Mouse (Mus musculus) MEL (cell line): Measurements from ENCODE around the gene Olfr769. TPM values are rescaled to one million over a fixed set of nuclear protein-coding genes. Genes with fewer than 3 reads are reported as not detected.

ENCODE experiments used
- DNase-seq: peaks from one replicate; pipeline ENCODE4 v3.0.0; 2011; ENCODE audit warnings: low read depth, low spot score
- H3K27ac ChIP-seq: 2 replicates; pipeline ENCODE4 v1.5.1; 2012; ENCODE audit warnings: low read depth, mild to moderate bottlenecking, control low read depth, low read length, moderate library complexity; ENCODE audit not compliant: control insufficient read depth
- H3K27me3 ChIP-seq, 2 experiments: fragments of 150-350 bp in 1 of 2; sonication (generic) in 1 of 2; 2 replicates each; pipeline ENCODE4 v1.6.1; 2012; ENCODE audit warnings: low read length in 2 of 2, mild to moderate bottlenecking in 2 of 2, improper control_type of control experiment in 1 of 2, moderate library complexity in 1 of 2; ENCODE audit not compliant: insufficient read depth in 2 of 2, control insufficient read depth in 1 of 2
- H3K36me3 ChIP-seq, 2 experiments: 2 replicates each; pipeline ENCODE4 v1.6.1; 2012 to 2014; ENCODE audit warnings: low read length in 2 of 2, improper control_type of control experiment in 1 of 2, inconsistent platforms in 1 of 2, mild to moderate bottlenecking in 1 of 2; ENCODE audit not compliant: insufficient read depth in 2 of 2, control insufficient read depth in 1 of 2
- H3K4me1 ChIP-seq, 2 experiments: fragments of 150-350 bp in 1 of 2; sonication (generic) in 1 of 2; 2 replicates each; pipeline ENCODE4 v1.6.1; 2012; ENCODE audit warnings: low read length in 2 of 2, improper control_type of control experiment in 1 of 2, mild to moderate bottlenecking in 1 of 2; ENCODE audit not compliant: insufficient read depth in 2 of 2, control insufficient read depth in 1 of 2
- H3K4me3 ChIP-seq, 2 experiments: fragments of 150-350 bp in 1 of 2; sonication (generic) in 1 of 2; 2 replicates each; pipeline ENCODE4 v1.5.1; 2012; ENCODE audit warnings: low read depth in 2 of 2, low read length in 2 of 2, mild to moderate bottlenecking in 2 of 2, moderate library complexity in 2 of 2, control low read depth in 1 of 2, improper control_type of control experiment in 1 of 2; ENCODE audit not compliant: control insufficient read depth in 1 of 2, insufficient read depth in 1 of 2
- H3K79me2 ChIP-seq: 2 replicates; pipeline ENCODE4 v1.6.1; 2012; ENCODE audit warnings: mild to moderate bottlenecking, low read length, moderate library complexity; ENCODE audit not compliant: control insufficient read depth, poor library complexity, insufficient read depth
- H3K9ac ChIP-seq: 2 replicates; pipeline ENCODE4 v1.6.1; 2012; ENCODE audit warnings: low read depth, mild to moderate bottlenecking, control low read depth, low read length, moderate library complexity; ENCODE audit not compliant: control insufficient read depth, poor library complexity, severe bottlenecking
- H3K9me3 ChIP-seq: fragments of 150-350 bp; sonication (generic); replicated peaks from 2 replicates; pipeline ENCODE4 v1.6.1; 2012; ENCODE audit warnings: mild to moderate bottlenecking, low read length, improper control_type of control experiment, moderate library complexity; ENCODE audit not compliant: insufficient read depth
- CHD1 ChIP-seq: IDR thresholded peaks from 2 replicates; pipeline ENCODE4 v1.6.1; 2012; ENCODE audit warnings: low read depth, mild to moderate bottlenecking, inconsistent platforms, low read length, improper control_type of control experiment
- CHD2 ChIP-seq: IDR thresholded peaks from 2 replicates; pipeline ENCODE4 v1.6.1; 2011; ENCODE audit warnings: low read length, improper control_type of control experiment
- CTCF ChIP-seq, 3 experiments: IDR thresholded peaks in 2 of 3; conservative IDR thresholded peaks in 1 of 3; 2 replicates each; pipeline ENCODE4 v1.5.1; 2011 to 2012; ENCODE audit warnings: low read length in 3 of 3, low read depth in 2 of 3, mild to moderate bottlenecking in 2 of 3, improper control_type of control experiment in 1 of 3, inconsistent platforms in 1 of 3, mixed read lengths in 1 of 3, moderate library complexity in 1 of 3; ENCODE audit not compliant: control insufficient read depth in 1 of 3, insufficient read depth in 1 of 3, poor library complexity in 1 of 3, severe bottlenecking in 1 of 3
- EP300 ChIP-seq, 2 experiments: IDR thresholded peaks; 2 replicates each; pipeline ENCODE4 v1.6.1; 2011; ENCODE audit warnings: improper control_type of control experiment in 2 of 2, low read length in 2 of 2, low read depth in 1 of 2, mild to moderate bottlenecking in 1 of 2
- GABPA ChIP-seq: IDR thresholded peaks from 2 replicates; pipeline ENCODE4 v1.6.1; 2012; ENCODE audit warnings: low read depth, mild to moderate bottlenecking, inconsistent platforms, low read length, improper control_type of control experiment, moderate library complexity
- HCFC1 ChIP-seq: IDR thresholded peaks from 2 replicates; pipeline ENCODE4 v1.6.1; 2012; ENCODE audit warnings: low read depth, mild to moderate bottlenecking, inconsistent platforms, low read length, improper control_type of control experiment, moderate library complexity
- JUND ChIP-seq: IDR thresholded peaks from 2 replicates; pipeline ENCODE4 v1.6.1; 2011; ENCODE audit warnings: low read depth, mild to moderate bottlenecking, improper control_type of control experiment, low read length
- KAT2A ChIP-seq: conservative IDR thresholded peaks from 2 replicates; pipeline ENCODE4 v1.6.1; 2012; ENCODE audit warnings: low read depth, low read length, improper control_type of control experiment, inconsistent platforms
- MAFK ChIP-seq: IDR thresholded peaks from 2 replicates; pipeline ENCODE4 v1.6.1; 2011; ENCODE audit warnings: low read depth, mild to moderate bottlenecking, low read length, improper control_type of control experiment, borderline replicate concordance
- NRF1 ChIP-seq: IDR thresholded peaks from 2 replicates; pipeline ENCODE4 v1.6.1; 2014; ENCODE audit warnings: low read depth, mild to moderate bottlenecking, inconsistent platforms, low read length, improper control_type of control experiment, moderate library complexity; ENCODE audit not compliant: poor library complexity, insufficient read depth, severe bottlenecking
- POLR2A ChIP-seq, 2 experiments: IDR thresholded peaks; 2 replicates each; pipeline ENCODE4 v1.6.1; 2011 to 2012; ENCODE audit warnings: low read length in 2 of 2, mild to moderate bottlenecking in 2 of 2, control low read depth in 1 of 2, improper control_type of control experiment in 1 of 2, low read depth in 1 of 2, moderate library complexity in 1 of 2; ENCODE audit not compliant: control insufficient read depth in 1 of 2, insufficient read depth in 1 of 2, poor library complexity in 1 of 2
- RAD21 ChIP-seq: IDR thresholded peaks from 2 replicates; pipeline ENCODE4 v1.6.1; 2011; ENCODE audit warnings: mild to moderate bottlenecking, low read depth, low read length, improper control_type of control experiment
- SMC3 ChIP-seq: IDR thresholded peaks from 2 replicates; pipeline ENCODE4 v1.6.1; 2011; ENCODE audit warnings: low read depth, low read length, improper control_type of control experiment
- TBP ChIP-seq: IDR thresholded peaks from 2 replicates; pipeline ENCODE4 v1.8.0; 2011; ENCODE audit warnings: low read depth, low read length, improper control_type of control experiment
- UBTF ChIP-seq: IDR thresholded peaks from 2 replicates; pipeline ENCODE4 v1.6.1; 2012; ENCODE audit warnings: low read depth, mild to moderate bottlenecking, inconsistent platforms, low read length, improper control_type of control experiment, moderate library complexity, borderline replicate concordance; ENCODE audit not compliant: insufficient read depth
- USF1 ChIP-seq: IDR thresholded peaks from 2 replicates; pipeline ENCODE4 v1.6.1; 2014; ENCODE audit warnings: low read depth, mild to moderate bottlenecking, inconsistent platforms, low read length, improper control_type of control experiment, moderate library complexity
- USF2 ChIP-seq, 2 experiments: IDR thresholded peaks; 2 replicates each; pipeline ENCODE4 v1.6.1; 2011 to 2012; ENCODE audit warnings: improper control_type of control experiment in 2 of 2, low read length in 2 of 2, borderline replicate concordance in 1 of 2, inconsistent platforms in 1 of 2, low read depth in 1 of 2, mild to moderate bottlenecking in 1 of 2; ENCODE audit not compliant: insufficient read depth in 1 of 2
- ZC3H11A ChIP-seq: IDR thresholded peaks from 2 replicates; pipeline ENCODE4 v1.6.1; 2012; ENCODE audit warnings: low read depth, mild to moderate bottlenecking, inconsistent platforms, low read length, improper control_type of control experiment
- ZMIZ1 ChIP-seq: IDR thresholded peaks from 2 replicates; pipeline ENCODE4 v1.6.1; 2012; ENCODE audit warnings: low read depth, mild to moderate bottlenecking, inconsistent platforms, low read length, improper control_type of control experiment, moderate library complexity
- ZNF384 ChIP-seq: IDR thresholded peaks from 2 replicates; pipeline ENCODE4 v1.6.1; 2012; ENCODE audit warnings: low read depth, mild to moderate bottlenecking, inconsistent platforms, low read length, improper control_type of control experiment
- polyA plus RNA-seq, 2 experiments: library from polyadenylated mRNA; stranded (reverse) in 1 of 2; unstranded in 1 of 2; fragments of >175 nt in 1 of 2; fragments of >200 nt in 1 of 2; gene quantifications; 2 replicates each; pipeline versions ENCODE4 v1.2.1 to v1.2.4; 2012; ENCODE audit warnings: low replicate concordance in 2 of 2, low read depth in 1 of 2; ENCODE audit not compliant: insufficient read length in 2 of 2, insufficient read depth in 1 of 2, missing spikeins in 1 of 2
- total RNA-seq: library from RNA; depleted of rRNA; stranded (reverse); fragments of 300-350 nt; gene quantifications from 2 replicates; pipeline ENCODE4 v1.2.3, GENCODE M21; 2012; rRNA removed

The Olfr769 gene
- total RNA-seq = not detected in 2 replicates
- not detected for polyA plus RNA-seq

DNA sequence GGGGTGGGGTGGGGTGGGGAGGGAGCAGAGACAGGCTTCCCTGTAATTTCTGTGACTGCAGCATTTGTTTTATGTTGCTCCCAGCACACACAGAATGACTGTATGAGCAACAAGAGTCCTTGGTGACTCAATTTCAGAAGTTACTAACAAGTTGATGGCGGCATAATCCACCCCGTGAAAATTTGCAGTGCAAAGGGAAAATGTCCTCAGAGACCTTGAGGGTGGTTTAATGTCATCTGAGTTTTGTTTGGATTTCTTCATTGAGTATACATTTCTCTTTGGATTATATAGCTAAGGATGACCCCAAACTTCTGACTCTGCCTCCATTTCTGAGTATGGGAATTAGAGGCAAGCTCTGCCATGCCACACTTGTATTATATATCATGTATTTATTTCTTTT is at the start of gene Olfr769:
Gene Olfr769 (minus strand): TSS at position 101 of the 400 bp plus-strand sequence.
- Histone ChIP-seq H3K27me3 (no peaks in the 10 kb centered on the region), H3K4me1 (no peaks in the 10 kb centered on the region), H3K36me3 (no peaks in the 10 kb centered on the region), H3K9ac (no peak within 1 kb of the TSS), H3K4me3 (no peak within 1 kb of the TSS), H3K9me3 (no peaks in the 10 kb centered on the region), H3K27ac (no peak within 1 kb of the TSS), H3K79me2 (no peaks in the 10 kb centered on the region)
- no peak for TF ChIP-seq CTCF (IDR thresholded peaks at IDR 0.05 in 2 of 3, conservative IDR thresholded peaks at IDR 0.05 in 1 of 3; ENCODE audit: control insufficient read depth in 1 of 3, insufficient read depth in 1 of 3, low read depth in 2 of 3, low read length in 3 of 3, poor library complexity in 1 of 3, severe bottlenecking in 1 of 3)
- TF ChIP-seq CHD1 = no peak
- no peak for TF ChIP-seq RAD21
- no peak for TF ChIP-seq NRF1
- no peak for TF ChIP-seq ZC3H11A
- no peak for TF ChIP-seq EP300 (IDR thresholded peaks at IDR 0.05; ENCODE audit: low read depth in 1 of 2, low read length in 2 of 2)
- TF ChIP-seq CHD2 = no peak
- TF ChIP-seq GABPA = no peak
- TF ChIP-seq ZNF384 = no peak
- no peak for TF ChIP-seq JUND
- no peak for TF ChIP-seq MAFK
- TF ChIP-seq TBP = no peak
- no peak for TF ChIP-seq KAT2A
- TF ChIP-seq USF1 = no peak
- TF ChIP-seq USF2 (IDR thresholded peaks at IDR 0.05; ENCODE audit: borderline replicate concordance in 1 of 2, insufficient read depth in 1 of 2, low read depth in 1 of 2, low read length in 2 of 2) = no peak
- TF ChIP-seq POLR2A (IDR thresholded peaks at IDR 0.05; ENCODE audit: control insufficient read depth in 1 of 2, insufficient read depth in 1 of 2, low read depth in 1 of 2, low read length in 2 of 2, poor library complexity in 1 of 2) = no peak
- TF ChIP-seq HCFC1 = no peak
- no peak for TF ChIP-seq SMC3
- no peak for DNase-seq

DNA sequence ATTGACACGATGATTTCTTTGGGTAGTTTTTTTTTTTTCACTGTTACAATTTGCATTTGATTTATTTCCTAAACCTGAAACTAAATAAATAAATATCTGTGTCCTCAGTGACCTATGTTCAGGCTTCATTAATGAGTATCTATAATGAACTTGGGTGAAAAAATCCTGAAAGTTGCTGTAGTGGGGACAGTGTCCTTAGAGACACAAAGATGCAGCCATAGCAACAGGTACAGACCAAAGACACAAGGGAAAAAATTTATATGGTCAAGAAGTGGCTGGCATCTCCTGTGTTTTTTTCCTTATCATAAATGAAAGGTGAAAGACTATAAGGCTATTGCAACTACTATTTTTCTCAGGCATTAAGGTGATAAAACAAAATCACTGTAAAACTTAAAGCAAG is 47.0 kb upstream of the Olfr769 start, which contains the start of gene Olfr771:
Gene Olfr771 (minus strand): TSS at position 101 of the 400 bp plus-strand sequence.
- DNase-seq = no peak

More for the DNA sequence above, 47.0 kb upstream of the Olfr769 start, which contains the start of gene Olfr771:
- H3K4me3 ChIP-seq = no peak within 1 kb of the TSS
- H3K9ac ChIP-seq = no peak within 1 kb of the TSS
- no peaks in the 10 kb centered on the region for H3K4me1 ChIP-seq
- H3K79me2 ChIP-seq = no peaks in the 10 kb centered on the region
- no peaks in the 10 kb centered on the region for H3K36me3 ChIP-seq
- TF ChIP-seq USF2 (IDR thresholded peaks at IDR 0.05; ENCODE audit: borderline replicate concordance in 1 of 2, insufficient read depth in 1 of 2, low read depth in 1 of 2, low read length in 2 of 2) = no peak
- no peak for TF ChIP-seq ZMIZ1
- no peak for TF ChIP-seq UBTF
- TF ChIP-seq USF1 = no peak
- no peak for TF ChIP-seq MAFK
- no peak for TF ChIP-seq EP300 (IDR thresholded peaks at IDR 0.05; ENCODE audit: low read depth in 1 of 2, low read length in 2 of 2)
- H3K27ac ChIP-seq = no peak within 1 kb of the TSS
- H3K27me3 ChIP-seq = no peaks in the 10 kb centered on the region
- no peaks in the 10 kb centered on the region for H3K9me3 ChIP-seq
